Mouse (Mus musculus) fat pad, adult 2 months (tissue): ENCODE results near the gene Aup1.

Source experiments
- DNase-seq: peaks from one replicate; pipeline ENCODE4 v3.0.0-alpha.2; 2011; ENCODE audit warnings: low read depth, low spot score; ENCODE audit errors: extremely low read depth

Aup1 gene

GRCm38 (mm10) chr6:83068706-83069487 lies 14.6 kb downstream of the Aup1 start:
- DNase-seq: no peak

- no peak for DNase-seq
These were observed 15.3 kb downstream of the Aup1 start for GRCm38 (mm10) chr6:83069488-83070246.

DNA sequence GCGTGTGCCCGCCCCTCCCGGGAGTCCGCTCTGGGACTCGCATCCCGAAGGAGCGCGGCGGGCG lies 15.8 kb downstream of the Aup1 start, which contains the start of gene Tlx2:
TSS of gene Tlx2 (minus strand) at position 47 of the 64 bp plus-strand sequence.
- no peak for DNase-seq

- DNase-seq: no peak
These were observed 16.2 kb downstream of the Aup1 start for GRCm38 (mm10) chr6:83070311-83071219.

DNA sequence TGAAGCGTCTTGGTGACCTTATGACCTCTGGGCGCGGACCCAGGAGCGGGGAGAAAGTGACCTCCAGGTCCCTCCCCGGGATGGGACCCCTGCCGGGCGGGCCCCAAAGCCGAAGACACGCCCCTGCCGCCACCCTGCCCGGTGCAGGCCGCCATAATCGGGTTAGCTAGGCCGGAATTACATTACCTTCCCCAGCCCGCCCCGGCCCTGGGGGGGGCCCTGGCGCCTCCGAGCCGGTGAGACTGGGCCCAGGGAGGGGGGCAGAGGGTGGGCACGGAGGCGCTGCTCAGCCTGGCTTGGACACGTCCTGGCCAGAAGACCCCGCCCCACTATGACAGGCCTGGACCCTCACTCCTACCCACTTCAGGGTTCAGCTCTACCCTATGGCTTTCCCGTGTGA lies 16.9 kb downstream of the Aup1 start:
- DNase-seq: no peak

DNA sequence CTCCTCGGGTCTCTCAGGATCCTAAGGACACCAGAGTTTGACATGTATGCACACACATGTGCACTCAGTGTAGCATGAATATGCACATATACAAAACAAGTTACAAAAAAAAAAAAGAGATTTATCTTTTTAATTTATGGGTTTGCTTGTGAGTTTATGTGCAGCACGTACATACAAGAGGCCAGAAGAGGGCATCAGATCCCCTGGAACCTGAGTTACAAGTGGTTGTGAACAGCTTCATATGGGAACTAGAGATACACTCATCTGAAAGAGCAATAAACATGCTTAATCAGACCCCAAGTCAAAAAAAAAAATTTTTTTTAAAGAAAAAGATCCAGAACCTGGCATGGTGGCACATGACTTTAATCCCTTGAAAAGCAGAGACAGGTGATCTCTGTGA lies 20.7 kb downstream of the Aup1 start:
- no peak for DNase-seq

GRCm38 (mm10) chr6:83077630-83078323 lies 23.5 kb downstream of the Aup1 start, which contains the start of gene Pcgf1:
Gene Pcgf1, plus strand, starts transcription at chr6:83077869.
- no peak for DNase-seq

- no peak for DNase-seq
These were observed 24.1 kb downstream of the Aup1 start for GRCm38 (mm10) chr6:83078324-83078858.

GRCm38 (mm10) chr6:83080210-83080609 lies 25.9 kb downstream of the Aup1 start:
- no peak for DNase-seq

- DNase-seq: no peak
These were observed 29.2 kb downstream of the Aup1 start for GRCm38 (mm10) chr6:83083497-83083896.

GRCm38 (mm10) chr6:83084477-83084876 lies 30.2 kb downstream of the Aup1 start:
- DNase-seq: no peak

DNA sequence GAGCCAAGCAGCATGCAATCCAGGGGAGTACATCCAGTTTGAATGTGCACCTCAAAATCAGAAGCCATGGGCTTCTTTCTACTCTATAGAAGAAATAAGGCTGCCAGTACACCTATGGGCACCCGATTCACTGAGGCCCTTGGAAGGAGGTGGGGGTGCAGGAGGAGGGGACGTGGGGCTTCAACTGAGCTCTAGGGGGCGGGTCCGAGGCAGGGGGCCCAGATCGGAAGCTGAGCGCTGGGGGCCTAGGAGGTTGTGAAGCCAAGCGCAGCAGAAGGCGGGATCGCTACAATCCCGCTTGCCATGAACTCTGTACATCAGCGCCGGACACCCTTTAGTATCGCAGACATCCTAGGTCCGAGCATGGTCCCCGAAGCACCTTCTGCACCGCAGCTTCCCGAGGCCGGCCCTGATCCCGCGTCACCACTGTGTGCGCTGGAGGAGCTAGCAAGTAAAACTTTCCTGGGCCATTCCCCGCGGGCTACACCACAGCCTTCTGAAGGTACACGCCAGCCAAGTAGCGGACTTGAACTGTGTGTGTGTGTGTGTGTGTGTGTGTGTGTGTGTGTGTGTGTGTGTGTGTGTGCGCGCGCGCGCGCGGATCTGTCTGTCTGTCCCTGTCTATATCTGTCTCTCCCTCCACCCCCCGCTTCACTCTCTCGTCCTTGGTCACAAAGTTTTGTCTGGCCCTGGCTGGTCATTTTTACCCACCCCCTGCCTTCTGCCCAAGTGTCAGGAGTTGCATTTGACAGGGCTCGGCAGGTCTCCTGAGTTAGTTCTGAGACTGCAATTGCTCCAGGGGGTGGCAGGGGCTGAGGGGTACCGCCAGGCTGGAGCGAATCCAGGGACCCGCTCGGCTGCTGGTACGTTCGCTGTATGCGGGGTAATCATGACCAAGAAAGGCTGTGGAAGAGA lies 32.1 kb downstream of the Aup1 start, which contains the start of gene Lbx2:
TSS of gene Lbx2 (plus strand) at position 247 of the 915 bp plus-strand sequence.
- DNase-seq: no peak

- no peak for DNase-seq
These were observed 33.0 kb downstream of the Aup1 start for GRCm38 (mm10) chr6:83087205-83087925.

GRCm38 (mm10) chr6:83087926-83088260 lies 33.6 kb downstream of the Aup1 start:
- DNase-seq: no peak

GRCm38 (mm10) chr6:83092416-83093127 lies 38.3 kb downstream of the Aup1 start:
- no peak for DNase-seq

GRCm38 (mm10) chr6:83095968-83096367 lies 41.6 kb downstream of the Aup1 start:
- no peak for DNase-seq

- no peak for DNase-seq
These were observed 44.1 kb downstream of the Aup1 start for GRCm38 (mm10) chr6:83098411-83098810.

DNA sequence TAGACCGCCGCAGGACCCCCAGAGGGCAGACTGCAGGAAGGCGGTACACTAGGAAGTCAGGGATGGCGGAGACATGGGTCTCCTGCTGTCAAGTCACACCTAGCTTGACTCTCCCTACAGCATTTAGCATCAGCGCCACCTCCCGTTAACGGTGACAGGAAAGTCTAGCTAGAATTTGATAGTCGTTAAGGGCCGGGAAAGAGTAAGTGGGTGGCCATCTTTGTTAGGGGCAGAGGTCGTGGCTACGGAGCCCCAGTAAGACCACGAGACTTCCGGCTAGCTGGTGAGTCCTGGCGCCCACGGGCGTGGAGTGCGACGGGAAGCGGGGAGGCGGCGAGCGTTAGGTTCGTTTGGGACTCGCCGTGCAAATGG lies 47.0 kb downstream of the Aup1 start, which contains the start of the genes Ccdc142 and Gm42688:
TSS of gene Ccdc142 (plus strand) at position 286 of the 372 bp plus-strand sequence.
TSS of gene Gm42688 (plus strand) at position 302 of the 372 bp plus-strand sequence.
- DNase-seq: peak; percentile 50
